Mouse (Mus musculus): Measurements from ENCODE around the gene Clasp1.

DNA sequence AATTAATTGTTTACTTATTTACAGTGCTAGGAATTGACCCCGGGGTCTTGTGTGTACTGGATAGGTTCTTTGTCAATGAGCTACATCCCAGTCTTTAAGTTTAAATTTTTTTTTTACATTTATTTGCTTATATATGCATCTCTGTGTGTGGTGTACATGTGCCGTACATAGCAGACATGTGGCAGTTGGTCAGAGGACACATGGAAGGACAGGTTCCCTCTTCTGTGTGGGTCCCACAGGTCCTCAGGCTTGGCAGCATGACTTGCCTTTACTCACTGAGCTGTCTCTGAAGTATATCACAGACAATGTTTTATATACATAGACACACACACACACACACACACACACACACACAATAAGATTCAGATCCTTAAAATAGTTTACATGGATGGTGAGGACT is 3.4 kb downstream of the Clasp1 start:
- TF ChIP-seq EP300 (IDR thresholded peaks at IDR 0.05), result no peak
- no peak for TF ChIP-seq CTCF (IDR thresholded peaks at IDR 0.05)
